ENCODE assay signal across 8 mouse cellular contexts in the genomic region with DNA sequence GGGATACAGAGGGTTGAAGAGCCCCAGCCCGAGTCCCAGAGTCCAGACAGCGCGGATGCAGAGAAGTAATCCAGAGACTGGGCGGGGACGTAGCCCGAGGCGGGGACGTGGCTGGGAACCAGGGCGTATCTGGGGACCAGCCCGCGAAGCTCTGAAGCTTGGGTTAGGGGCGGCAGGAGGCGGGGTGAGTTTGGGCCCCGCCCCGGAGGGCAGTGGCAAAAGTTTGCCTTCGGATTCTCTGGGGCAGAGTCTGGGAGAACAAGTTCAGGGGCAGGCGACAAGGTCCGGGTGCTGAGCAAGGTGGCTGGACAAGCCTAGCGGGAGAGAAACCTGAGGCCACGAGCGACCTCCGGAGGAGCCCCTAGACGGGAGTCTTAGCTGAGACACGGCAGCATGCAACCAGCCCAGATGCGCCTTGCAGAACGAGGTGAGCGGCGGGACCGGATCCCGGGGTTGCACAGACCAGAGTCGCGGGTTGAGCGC. TPM values are rescaled to one million over a fixed set of nuclear protein-coding genes. Genes with fewer than 3 reads are reported as not detected.
DNase-seq lines count a peak whose midpoint lies in the region; ATAC-seq lines count a peak whose summit lies in the region.

Gene S1pr3 (plus strand): TSS at position 121 of the 483 bp plus-strand sequence.

- peak within 1 kb of the TSS; percentile 65 for H3K4me2 ChIP-seq in embryonic facial prominence, embryonic 12.5 days (replicated peaks)
- peak within 1 kb of the TSS; percentile 66 for H3K4me2 ChIP-seq in heart, embryonic 11.5 days
- peak within 1 kb of the TSS; percentile 86 for H3K4me2 ChIP-seq in kidney, embryonic 15.5 days

- H3K27me3 ChIP-seq in embryonic facial prominence, embryonic 12.5 days = no peaks in the 10 kb centered on the region
- peaks cover 3% of the 10 kb centered on the region for H3K27me3 ChIP-seq in heart, embryonic 11.5 days (ENCODE audit: control insufficient read depth, insufficient read depth, low read length)
- peaks cover 20% of the 10 kb centered on the region for H3K27me3 ChIP-seq in kidney, embryonic 15.5 days

- 0% methylated on average over 33 of the region's 33 CpGs for WGBS in embryonic facial prominence, embryonic 12.5 days
- WGBS in heart, embryonic 11.5 days (ENCODE audit: insufficient replicate concordance) = 1% methylated on average over 33 of the region's 33 CpGs
- WGBS in kidney, embryonic 15.5 days = under 1% methylated on average over 33 of the region's 33 CpGs

- peak within 1 kb of the TSS; percentile 65 for H3K4me3 ChIP-seq in embryonic facial prominence, embryonic 12.5 days
- H3K4me3 ChIP-seq in heart, embryonic 11.5 days (ENCODE audit: low read depth, low read length) = peak within 1 kb of the TSS; percentile 45
- peak within 1 kb of the TSS; percentile 60 for H3K4me3 ChIP-seq in kidney, embryonic 15.5 days (replicated peaks)

- peak; percentile 73 for ATAC-seq in embryonic facial prominence, embryonic 12.5 days (ENCODE audit: insufficient number of reproducible peaks, insufficient read depth, low FRiP score, low TSS enrichment)
- peak; percentile 56; the same call in 1 of the 2 replicates for ATAC-seq in heart, embryonic 11.5 days (replicated peaks; ENCODE audit: insufficient number of reproducible peaks, low FRiP score, low TSS enrichment)
- peak; percentile 89 for ATAC-seq in kidney, embryonic 15.5 days (replicated peaks; ENCODE audit: low FRiP score)
- ATAC-seq in activated CD4-positive, CD25-positive, alpha-beta regulatory T cell, adult 4 months = no peak
- ATAC-seq in erythroid progenitor cell, adult 5-6 weeks (replicated peaks; ENCODE audit: low FRiP score, poor library complexity, severe bottlenecking) = no peak

- H3K36me3 ChIP-seq in embryonic facial prominence, embryonic 12.5 days = no peaks in the 10 kb centered on the region
- no peaks in the 10 kb centered on the region for H3K36me3 ChIP-seq in heart, embryonic 11.5 days (ENCODE audit: control insufficient read depth, insufficient read depth, low read length)
- H3K36me3 ChIP-seq in kidney, embryonic 15.5 days = no peaks in the 10 kb centered on the region

- H3K4me1 ChIP-seq in embryonic facial prominence, embryonic 12.5 days = peaks cover 44% of the 10 kb centered on the region
- peaks cover 8% of the 10 kb centered on the region for H3K4me1 ChIP-seq in heart, embryonic 11.5 days (ENCODE audit: control insufficient read depth, insufficient read depth, low read length)
- peaks cover 50% of the 10 kb centered on the region for H3K4me1 ChIP-seq in kidney, embryonic 15.5 days

- peak within 1 kb of the TSS; percentile 79 for H3K9ac ChIP-seq in embryonic facial prominence, embryonic 12.5 days
- peak within 1 kb of the TSS; percentile 72 for H3K9ac ChIP-seq in heart, embryonic 11.5 days (ENCODE audit: low read depth, low read length)
- peak within 1 kb of the TSS; percentile 56 for H3K9ac ChIP-seq in kidney, embryonic 15.5 days

- no peaks in the 10 kb centered on the region for H3K9me3 ChIP-seq in embryonic facial prominence, embryonic 12.5 days
- H3K9me3 ChIP-seq in heart, embryonic 11.5 days (replicated peaks; ENCODE audit: control insufficient read depth, low read length) = no peaks in the 10 kb centered on the region
- no peaks in the 10 kb centered on the region for H3K9me3 ChIP-seq in kidney, embryonic 15.5 days (replicated peaks)

- DNase-seq in adrenal gland, postnatal 10 days = peak; percentile 63
- DNase-seq in lung, postnatal 14 days = peak; percentile 66
- peak; percentile 43 for DNase-seq in skeletal muscle tissue, adult 2 months (ENCODE audit: low read depth, low spot score)

- H3K27ac ChIP-seq in embryonic facial prominence, embryonic 12.5 days = peak within 1 kb of the TSS; percentile 83
- H3K27ac ChIP-seq in heart, embryonic 11.5 days (ENCODE audit: low read depth, low read length) = no peak within 1 kb of the TSS
- H3K27ac ChIP-seq in kidney, embryonic 15.5 days = peak within 1 kb of the TSS; percentile 82

RNA-seq across cellular contexts. Expression of gene S1pr3, which starts in this region (rescaled TPM):
- 10 to 100 TPM; 19.9 to 22.4 TPM for total RNA-seq in adrenal gland, postnatal 10 days (2021)
- 140 and 144 TPM in 2 replicates for polyA plus RNA-seq in embryonic facial prominence, embryonic 12.5 days (2016; fragmentation: Nextera tagmentation; extraction: Ambion mirVana)
- polyA plus RNA-seq in heart, embryonic 11.5 days (2014; fragmentation: Nextera tagmentation; extraction: Ambion mirVana) = 21.2 and 23.0 TPM in 2 replicates
- polyA plus RNA-seq in kidney, embryonic 15.5 days (2015; fragmentation: Nextera tagmentation; extraction: Ambion mirVana) = 50.1 and 53.7 TPM in 2 replicates
- under 1 TPM in 1 of 2 experiments, not detected in 1; 0.17 TPM for polyA plus RNA-seq in activated CD4-positive, CD25-positive, alpha-beta regulatory T cell, adult 4 months (2017; shearing (Covaris generic))
- 0.36 and 0.84 TPM in 2 replicates for total RNA-seq in erythroid progenitor cell, adult 5-6 weeks (2015; ENCODE audit: low replicate concordance)
- total RNA-seq in erythroid progenitor cell, adult 5-6 weeks (2017; ENCODE audit: low replicate concordance) = 0.13 TPM in 1 of 2 replicates, not detected in the other

Comparison
In these comparisons a context has a peak if more than half of its experiments do, and no peak if none do; other contexts are left out.
1. RNA of gene S1pr3 (total RNA-seq): 19.9 to 22.4 TPM in adrenal gland, postnatal 10 days; 0.13 to 0.84 TPM in erythroid progenitor cell, adult 5-6 weeks; every median in the first group is over 10 times any median in the second.
2. RNA of gene S1pr3 (polyA plus RNA-seq): 140 to 144 TPM in embryonic facial prominence, embryonic 12.5 days, 50.1 to 53.7 TPM in kidney, embryonic 15.5 days and 21.2 to 23.0 TPM in heart, embryonic 11.5 days; 0.17 TPM in activated CD4-positive, CD25-positive, alpha-beta regulatory T cell, adult 4 months; every median in the first group is over 10 times any median in the second.
3. ATAC-seq: peak in embryonic facial prominence, embryonic 12.5 days (single experiment), heart, embryonic 11.5 days (single experiment) and kidney, embryonic 15.5 days (single experiment); none in activated CD4-positive, CD25-positive, alpha-beta regulatory T cell, adult 4 months (single experiment) and erythroid progenitor cell, adult 5-6 weeks (single experiment).
4. Peak in every context shown above with its lines, with median percentiles within 50 percentile points of each other: DNase-seq, H3K4me2 ChIP-seq, H3K4me3 ChIP-seq and H3K9ac ChIP-seq.